Mouse (Mus musculus): ENCODE results near the gene Scgb2b26. TPM values are rescaled to one million over a fixed set of nuclear protein-coding genes. Genes with fewer than 3 reads are reported as not detected.
"Not testable (repeated sequence)": the region's sequence is repeated elsewhere in the genome, so short reads cannot be mapped to it uniquely, and the experiment has no call there.

Scgb2b26 gene
- not detected for total RNA-seq (2021)
- long read RNA-seq, experiment 1 = 0 reads
- long read RNA-seq, experiment 2 = 0 reads

DNA sequence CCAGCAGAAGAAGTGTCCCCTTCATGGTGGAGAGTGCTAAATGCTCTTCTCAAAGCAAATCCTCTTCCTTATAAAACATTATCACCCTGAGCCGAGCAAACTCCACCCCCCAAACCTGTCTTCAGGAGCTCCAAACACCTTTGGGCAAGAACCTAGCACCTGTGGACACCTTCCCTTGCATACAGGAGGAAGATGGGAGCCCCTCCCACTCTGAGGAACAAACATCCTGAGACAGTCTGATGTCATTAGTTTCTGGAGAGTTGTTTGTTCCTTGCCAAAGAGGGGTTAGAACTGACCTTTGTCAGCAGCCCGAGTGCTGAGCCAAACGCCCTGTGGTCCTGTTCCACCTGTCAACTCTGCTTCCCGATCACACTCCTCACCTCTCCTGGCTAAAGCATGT is at the start of gene Scgb2b26:
Scgb2b26 (minus strand) TSS at position 101 of the 400 bp plus-strand sequence.
- no peak for TF ChIP-seq CTCF (conservative IDR thresholded peaks at IDR 0.05)
- H3K4me3 ChIP-seq = no peak within 1 kb of the TSS
- H3K27ac ChIP-seq = no peak within 1 kb of the TSS
- DNase-seq (ENCODE audit: low spot score in 2 of 2) = no peak

DNA sequence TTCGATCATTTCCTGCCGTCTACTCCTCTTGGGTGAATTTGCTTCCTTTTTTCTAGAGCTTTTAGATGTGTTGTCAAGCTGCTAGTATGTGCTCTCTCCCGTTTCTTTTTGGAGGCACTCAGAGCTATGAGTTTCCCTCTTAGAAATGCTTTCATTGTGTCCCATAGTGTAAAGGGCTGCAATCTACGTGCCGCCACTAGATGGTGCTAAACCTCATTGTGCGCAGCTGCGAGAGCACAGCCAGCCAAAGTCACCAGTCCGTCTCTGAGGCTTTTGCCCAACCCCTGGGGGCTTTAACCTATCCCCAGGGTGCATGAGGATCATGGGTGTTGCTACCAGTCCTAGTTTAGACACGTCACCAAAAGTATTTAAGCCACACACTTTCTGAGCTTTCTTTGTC is 37.4 kb upstream of the Scgb2b26 start:
- H3K4me3 ChIP-seq = not testable (repeated sequence)
- TF ChIP-seq CTCF (conservative IDR thresholded peaks at IDR 0.05) = peak; percentile 61
- DNase-seq (ENCODE audit: low spot score in 2 of 2) = peak in 1 of 2 experiments; percentile 11

DNA sequence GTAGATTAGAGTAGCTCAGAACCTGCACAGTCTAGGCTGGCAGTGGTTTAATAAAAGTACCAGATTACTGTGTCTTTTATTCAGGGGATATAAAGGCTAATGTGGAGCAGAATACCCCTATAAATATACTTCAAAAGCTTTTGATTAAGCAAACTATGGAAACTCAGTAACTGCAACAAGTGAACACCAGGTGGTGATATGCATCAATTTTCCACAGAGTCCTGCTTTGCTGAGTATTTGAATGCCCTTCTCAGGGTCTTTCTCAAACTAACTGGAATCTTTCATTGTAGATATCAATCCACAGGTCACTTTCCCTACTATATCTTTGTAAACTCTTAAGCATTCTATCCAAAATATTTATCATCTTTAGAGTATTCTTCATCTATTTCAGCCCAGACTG is 41.9 kb downstream of the Scgb2b26 start:
- Histone ChIP-seq H3K27ac (no peak overlapping the region), H3K4me3 (no peak overlapping the region)
- no peak for TF ChIP-seq CTCF (conservative IDR thresholded peaks at IDR 0.05)
- DNase-seq (ENCODE audit: low spot score in 2 of 2) = no peak

More for the DNA sequence above, 37.4 kb upstream of the Scgb2b26 start:
- not testable (repeated sequence) for H3K27ac ChIP-seq

DNA sequence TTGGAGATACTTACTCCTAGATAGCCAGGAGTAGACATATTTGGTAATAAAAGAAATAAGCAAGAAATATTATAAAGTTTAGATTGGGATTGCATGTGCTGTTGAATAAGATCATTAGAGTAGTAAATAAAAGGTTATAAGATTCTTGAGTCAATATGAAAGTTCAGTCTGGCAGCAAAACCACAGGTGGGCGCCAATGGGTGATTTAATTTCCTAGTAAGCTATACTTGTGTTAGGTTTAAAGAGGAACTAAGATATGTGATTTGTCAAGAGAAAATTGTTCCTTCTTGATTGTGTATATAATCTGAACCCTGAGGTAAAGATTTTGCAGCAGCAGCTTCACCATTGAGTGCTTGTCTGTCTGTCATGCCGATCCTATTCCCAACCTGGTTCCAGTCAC is 44.0 kb downstream of the Scgb2b26 start:
- Histone ChIP-seq H3K27ac (no peak overlapping the region), H3K4me3 (no peak overlapping the region)
- TF ChIP-seq CTCF (conservative IDR thresholded peaks at IDR 0.05) = no peak
- no peak for DNase-seq (ENCODE audit: low spot score in 2 of 2)

- H3K4me3 ChIP-seq = no peak overlapping the region
- no peak overlapping the region for H3K27ac ChIP-seq
- no peak for TF ChIP-seq CTCF (conservative IDR thresholded peaks at IDR 0.05)
- DNase-seq (ENCODE audit: low spot score in 2 of 2) = no peak
Observed at GRCm38 (mm10) chr7:33900007-33900406, 44.8 kb downstream of the Scgb2b26 start.

Other genes with a start within 250 kb of the Scgb2b26 start
- gene Scgb2b24, start 205.7 kb downstream of the Scgb2b26 start, total RNA-seq (2021) = not detected
- not detected for gene Scgb1b24, start 201.2 kb downstream of the Scgb2b26 start, total RNA-seq (2021)
- not detected for gene Scgb2b27, start 68.9 kb upstream of the Scgb2b26 start, total RNA-seq (2021)
- gene Scgb1b27, start 76.4 kb upstream of the Scgb2b26 start, total RNA-seq (2021) = not detected
- gene Scgb1b30, start 150.4 kb upstream of the Scgb2b26 start, total RNA-seq (2021) = not detected
- 10 to 100 TPM; 11.7 to 12.3 TPM for gene Wtip, start 188.2 kb upstream of the Scgb2b26 start, total RNA-seq (2021)
- 10 to 100 TPM; 85.7 to 92.9 TPM for gene Uba2, start 224.6 kb upstream of the Scgb2b26 start, total RNA-seq (2021)